Mouse (Mus musculus) NIH3T3 (cell line): Measurements from ENCODE around the gene Nrg4.

Source experiments
- DNase-seq: peaks from one replicate; pipeline ENCODE4 v3.0.0-alpha.2; 2012; ENCODE audit warnings: low read depth

Gene Nrg4

DNA sequence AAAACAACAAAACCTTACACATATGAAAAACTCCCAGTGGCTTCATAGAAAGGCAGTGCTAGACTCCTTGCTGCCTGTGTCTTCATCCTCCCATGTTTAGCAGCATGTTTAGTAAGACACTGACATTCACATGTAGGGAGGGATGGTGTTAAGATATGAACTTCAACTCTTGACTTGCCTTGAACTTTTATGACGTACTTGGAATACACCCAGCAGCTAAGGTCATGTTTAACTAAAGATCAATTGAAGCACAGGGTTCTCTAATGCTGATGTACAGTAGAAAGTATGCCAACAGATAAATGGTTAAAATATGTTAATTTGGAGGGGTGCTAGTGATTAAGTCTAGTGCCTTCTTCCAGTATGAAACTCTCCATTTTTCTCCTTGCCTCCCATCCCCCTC, 4.0 kb downstream of the Nrg4 start:
- no peak for DNase-seq

DNA sequence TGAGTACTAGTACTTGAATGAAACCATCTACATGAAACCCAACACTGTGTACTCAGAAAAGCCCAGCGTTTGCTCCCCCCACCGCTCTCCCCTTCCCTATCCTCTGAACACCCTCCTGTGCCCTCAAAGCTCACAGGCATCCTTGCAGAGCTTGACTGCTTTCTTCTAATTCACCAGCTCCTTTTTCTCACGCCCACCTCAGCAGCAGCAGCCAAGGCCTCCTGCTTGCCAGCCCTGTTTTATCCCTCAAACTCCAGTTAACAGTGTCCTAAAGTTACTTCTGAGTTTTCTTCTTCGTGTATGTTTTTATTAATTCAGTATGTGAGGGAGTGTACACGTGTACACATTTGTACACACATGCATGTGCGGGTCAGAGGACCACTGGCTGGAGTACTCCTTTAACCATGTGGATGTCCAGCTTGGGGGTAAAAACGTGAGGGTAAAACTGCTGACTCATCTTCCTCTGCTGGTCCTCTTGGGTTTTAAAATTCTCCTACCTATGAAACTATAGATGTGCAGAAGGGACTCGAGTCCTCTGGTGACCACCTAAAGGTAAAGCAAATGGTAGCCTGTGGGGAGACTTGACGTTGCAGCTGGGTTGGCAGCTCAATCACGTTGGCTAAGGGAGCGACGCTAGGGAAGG, 12.9 kb downstream of the Nrg4 start:
- DNase-seq, result no peak

DNA sequence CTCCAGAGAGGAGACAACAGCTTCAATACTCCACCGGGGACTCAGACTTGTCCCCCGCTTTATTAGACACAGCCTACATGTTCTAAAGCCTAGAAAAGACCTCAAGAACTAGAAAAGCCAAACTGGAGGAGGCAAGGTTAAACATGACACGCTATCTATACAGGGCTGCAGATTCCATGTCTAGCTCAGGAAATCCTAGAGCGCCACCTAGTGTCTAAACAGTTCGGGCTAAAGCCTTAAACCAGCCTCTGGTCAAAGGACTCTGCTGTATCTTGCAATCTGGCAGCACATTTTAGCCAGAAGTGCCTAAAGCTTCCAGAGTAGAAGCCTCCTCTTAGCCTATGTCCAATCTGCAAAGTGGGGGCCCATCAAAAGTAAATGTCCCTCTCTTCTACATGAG, 15.1 kb downstream of the Nrg4 start:
- DNase-seq, result peak; percentile 88

DNA sequence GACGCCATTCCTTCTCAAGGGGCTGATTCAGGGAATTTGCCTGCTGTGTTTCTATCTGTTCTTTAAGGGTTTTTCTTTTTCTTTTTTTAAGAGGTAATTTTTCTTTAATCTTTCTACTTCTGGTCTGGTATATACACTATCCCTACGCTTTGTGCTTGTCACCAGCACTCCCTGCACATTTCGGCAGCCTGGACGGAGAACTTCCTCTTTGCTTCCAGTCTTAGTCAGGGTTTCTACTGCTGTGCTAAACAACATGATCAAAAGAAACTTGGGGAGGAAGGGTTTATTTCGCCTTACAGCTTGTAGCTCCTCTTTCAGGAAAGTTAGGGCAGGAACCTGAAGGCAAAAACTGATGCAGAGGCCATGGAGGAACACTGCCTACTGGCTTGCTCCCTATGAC, 18.2 kb downstream of the Nrg4 start:
- no peak for DNase-seq

DNA sequence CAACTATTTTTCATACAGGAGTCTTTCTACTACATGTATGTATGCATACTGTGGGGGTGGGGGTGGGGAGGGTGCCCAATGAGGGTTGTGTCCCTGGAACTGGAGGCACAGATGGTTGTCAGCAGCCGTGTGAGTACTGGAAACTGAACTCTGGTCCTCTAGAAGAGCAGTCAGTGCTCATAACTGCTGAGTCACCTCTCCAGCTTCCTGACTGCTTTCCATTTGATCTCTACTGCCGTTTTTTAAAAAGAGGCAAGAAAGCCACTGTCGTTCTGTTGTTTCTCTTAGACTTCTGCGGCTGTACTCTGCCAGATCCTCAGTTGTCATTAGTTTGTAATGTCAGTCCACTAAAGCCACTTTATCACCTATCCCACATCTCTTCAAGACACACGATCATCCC, 19.1 kb downstream of the Nrg4 start:
- DNase-seq, result no peak

DNA sequence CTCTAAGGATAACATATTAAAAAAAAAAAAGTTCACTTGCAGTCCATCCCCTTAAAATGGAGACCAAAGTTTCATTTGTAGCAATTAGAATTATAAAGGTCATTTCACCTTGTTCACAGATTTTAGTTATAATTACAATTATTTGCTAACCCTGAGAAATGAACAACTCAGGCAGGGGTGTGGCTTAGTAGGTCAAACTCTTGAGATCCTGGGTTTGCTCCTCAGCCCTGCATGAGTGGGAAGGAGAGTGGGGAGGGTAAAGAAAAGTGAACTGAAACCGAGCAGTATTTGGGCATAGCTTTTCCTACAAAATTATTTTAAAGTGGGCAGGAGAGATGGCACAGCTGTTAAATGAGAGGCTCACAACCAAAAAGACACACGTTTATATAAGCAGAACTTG, 19.6 kb downstream of the Nrg4 start:
- no peak for DNase-seq

DNA sequence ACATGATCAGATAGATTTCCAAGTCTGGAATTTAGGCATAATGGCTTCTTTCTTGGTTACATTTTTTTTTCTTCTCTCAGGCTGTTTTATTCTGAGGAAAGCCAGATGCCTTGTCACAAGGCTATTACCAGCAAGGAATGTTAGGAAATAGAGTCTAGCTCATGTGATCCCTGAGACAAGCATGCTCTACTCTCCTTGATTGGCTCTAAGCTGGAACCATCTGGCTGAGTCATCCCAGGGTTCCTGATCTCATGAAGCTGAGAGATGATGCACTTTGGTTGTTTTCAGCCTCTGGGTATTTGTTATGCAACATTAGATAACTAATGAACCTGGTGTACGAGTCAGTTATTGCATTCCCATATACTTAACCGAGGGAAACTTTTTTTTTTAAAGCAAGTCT, 30.4 kb downstream of the Nrg4 start:
- DNase-seq, result peak; percentile 62

DNA sequence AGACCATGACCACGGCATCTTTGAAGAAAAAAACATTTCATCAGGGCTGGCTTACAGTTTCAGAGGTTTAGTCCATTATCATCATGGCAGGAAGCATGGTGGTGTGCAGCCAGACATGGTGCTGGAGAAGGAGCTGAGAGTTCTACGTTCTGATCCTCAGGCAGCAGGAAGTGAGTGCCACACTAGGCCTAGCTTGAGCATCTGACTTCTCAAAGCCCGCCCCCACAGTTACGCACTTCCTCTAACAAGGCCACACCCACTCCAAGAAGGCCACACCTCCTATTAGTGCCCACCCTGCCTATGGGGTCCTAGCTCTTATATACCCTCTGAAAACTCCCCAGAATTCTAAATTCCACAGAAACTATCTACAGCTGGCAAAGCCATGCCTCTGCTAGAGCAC, 34.7 kb downstream of the Nrg4 start:
- DNase-seq, result no peak

DNA sequence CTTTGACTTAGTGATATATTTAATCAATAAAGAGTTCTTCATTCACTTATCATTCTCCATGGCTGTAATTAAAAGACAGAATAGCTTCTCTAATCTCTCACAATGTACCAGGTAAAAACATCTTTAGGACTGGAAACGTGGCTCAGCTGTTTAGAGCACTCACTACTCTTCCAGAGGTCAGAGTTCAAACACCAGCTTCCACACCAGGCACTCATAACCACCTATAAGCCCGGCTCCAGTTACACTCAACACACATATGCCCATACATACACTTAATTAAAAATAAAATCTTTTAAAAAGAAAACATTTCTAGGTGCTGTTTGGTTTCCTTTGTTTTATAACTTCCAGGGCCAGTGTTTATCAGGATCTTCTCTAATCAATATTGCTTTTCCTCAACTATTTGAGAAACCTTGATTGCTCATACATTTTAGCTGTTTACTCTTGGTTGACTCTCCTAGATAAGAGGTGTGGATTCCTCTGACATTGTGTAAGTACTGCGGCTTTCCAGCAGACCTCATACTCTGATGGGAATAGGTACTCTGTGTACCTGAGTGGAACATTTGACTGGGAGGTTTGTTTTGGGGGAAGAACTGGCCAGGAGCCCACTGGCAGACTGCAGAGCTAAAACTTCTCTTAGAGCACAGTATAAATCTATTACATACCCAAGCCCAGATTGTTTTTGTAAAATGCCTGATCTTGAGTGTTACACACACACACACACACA, 37.0 kb downstream of the Nrg4 start:
- no peak for DNase-seq

DNA sequence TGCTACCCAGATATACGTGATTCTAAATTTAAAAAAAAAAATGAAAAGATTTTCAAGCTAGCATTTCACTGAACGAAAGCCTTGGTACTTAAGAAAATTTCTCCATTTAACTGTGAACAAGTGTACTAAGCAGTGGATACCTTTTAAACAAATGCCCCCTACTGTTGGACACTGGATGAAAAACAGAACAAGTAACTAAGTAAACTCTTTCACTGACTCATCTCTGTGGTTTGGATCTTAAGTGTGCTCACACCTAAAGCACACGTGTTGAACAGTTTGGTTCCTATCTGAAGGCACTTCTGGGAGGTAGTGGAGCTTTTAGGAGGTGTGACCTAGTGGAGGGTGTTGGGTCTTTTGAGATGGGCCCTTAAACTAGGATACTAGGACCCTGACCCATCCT, 41.4 kb downstream of the Nrg4 start:
- DNase-seq, result peak; percentile 30

DNA sequence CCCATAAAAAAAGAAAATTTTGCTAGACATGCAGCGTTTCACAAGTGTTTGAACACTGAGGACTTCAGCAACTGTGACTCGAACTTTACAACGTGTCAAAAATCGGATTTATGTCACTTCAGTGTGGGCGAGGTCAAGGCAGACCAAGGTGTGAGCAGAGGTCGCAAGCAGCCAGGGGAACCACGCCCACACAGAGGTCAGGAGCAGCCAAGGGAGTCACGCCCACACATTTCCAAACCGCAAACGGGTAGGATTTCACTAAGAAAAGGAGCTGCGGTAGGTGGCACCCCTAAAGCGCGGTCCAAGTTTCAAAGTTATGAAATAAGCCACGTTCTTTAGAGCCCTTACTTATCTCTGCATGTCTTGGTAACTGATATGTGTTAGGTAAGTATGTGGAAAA, 43.1 kb downstream of the Nrg4 start:
- peak; percentile 10 for DNase-seq

DNA sequence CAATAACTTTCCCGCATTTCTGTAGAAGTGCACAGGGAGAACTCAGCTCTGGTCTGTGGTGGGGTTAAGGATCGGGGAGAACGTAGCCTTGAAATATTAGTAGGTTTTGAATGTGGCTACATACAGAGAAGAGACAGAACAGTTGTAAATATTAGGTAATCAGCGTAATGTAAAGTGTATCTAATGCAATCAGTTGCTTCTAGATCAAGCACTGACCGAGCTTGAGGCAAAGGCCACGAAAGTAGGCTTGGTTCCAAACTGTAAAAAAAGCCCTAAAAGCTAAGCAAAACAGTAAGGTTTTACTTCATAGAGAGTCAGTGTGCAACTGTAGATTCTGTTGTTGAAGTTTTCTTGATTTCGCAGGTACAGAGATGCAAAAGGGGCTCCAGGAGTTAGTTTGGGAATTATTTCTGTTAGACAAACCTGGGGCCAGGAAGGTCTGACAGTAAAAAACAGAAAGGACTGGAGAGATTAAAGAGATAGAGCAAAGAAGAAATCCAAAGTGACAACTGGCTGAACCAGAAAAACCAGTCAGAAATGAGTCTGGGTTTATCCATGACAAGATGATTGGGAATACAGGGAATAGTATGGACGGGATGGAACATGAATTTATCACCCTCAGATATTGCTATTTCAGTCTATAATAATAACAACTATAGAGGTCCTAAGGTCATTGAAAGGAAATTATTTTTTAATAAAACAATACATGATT, 47.4 kb downstream of the Nrg4 start:
- DNase-seq, result no peak

DNA sequence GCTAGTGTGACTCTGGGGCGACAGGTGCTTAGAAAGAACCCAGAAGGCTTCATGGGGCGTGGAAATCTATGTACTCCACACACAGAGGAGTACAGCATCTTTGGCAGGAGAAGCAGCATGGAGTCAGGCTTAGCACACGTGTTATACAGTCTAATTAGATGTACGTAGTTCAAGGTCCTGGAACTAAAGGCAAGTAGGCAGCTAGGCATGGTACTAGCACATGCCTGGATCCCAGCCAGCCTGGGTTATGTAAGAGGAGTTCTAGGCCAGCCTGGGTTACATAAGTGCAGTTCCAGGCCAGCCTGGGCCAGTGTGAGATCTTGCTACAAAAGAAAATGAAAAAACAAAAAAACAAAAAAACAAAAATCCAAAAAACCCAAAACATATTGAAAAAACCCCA, 49.1 kb downstream of the Nrg4 start:
- DNase-seq, result no peak

DNA sequence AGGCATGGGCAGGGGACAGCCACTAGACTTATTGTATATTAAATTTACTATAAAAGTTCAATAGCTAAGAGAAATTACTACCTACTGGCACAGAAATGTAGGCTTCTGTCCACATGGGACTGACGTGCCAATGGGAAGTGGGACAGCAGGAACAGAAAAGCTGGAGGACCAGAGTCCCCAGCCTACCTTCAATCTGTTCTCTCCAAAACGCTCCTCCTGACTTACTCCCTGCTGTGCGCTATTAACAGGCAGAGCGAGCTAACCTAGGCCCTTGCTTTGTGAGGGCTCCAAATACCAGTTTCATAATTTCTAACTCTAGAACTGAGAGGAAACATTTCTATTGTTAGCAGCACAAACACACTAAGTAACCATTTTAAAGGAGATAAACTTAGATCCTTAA, 52.7 kb downstream of the Nrg4 start:
- no peak for DNase-seq

DNA sequence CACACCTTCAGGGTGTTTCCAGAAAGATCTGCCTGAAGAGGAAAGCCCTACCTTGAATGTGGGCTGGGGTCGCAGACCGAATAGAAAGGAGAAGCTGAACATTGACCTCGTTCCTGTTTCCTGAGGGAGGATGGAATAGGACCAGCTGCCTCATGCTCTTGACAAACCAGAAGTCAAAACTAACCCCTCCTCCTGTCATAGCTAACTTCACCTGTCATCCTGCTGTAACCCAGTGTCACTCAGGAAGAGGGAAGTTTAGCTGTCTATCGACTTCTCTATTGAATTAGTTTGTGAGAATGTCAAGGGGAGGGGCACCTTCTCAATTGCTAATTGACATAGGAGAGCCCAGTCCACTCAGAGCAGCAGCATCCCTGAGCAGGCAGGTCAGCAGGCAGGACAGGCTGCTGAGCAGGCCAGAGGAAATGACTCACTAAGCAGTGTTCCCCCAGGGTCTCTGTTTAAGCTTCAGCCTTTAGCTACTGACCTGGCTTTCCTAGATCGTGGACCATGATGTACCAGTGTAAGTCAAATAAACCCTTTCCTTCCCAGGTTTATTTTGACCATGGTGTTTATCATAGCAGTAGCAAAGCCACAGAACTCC, 54.6 kb downstream of the Nrg4 start:
- no peak for DNase-seq

DNA sequence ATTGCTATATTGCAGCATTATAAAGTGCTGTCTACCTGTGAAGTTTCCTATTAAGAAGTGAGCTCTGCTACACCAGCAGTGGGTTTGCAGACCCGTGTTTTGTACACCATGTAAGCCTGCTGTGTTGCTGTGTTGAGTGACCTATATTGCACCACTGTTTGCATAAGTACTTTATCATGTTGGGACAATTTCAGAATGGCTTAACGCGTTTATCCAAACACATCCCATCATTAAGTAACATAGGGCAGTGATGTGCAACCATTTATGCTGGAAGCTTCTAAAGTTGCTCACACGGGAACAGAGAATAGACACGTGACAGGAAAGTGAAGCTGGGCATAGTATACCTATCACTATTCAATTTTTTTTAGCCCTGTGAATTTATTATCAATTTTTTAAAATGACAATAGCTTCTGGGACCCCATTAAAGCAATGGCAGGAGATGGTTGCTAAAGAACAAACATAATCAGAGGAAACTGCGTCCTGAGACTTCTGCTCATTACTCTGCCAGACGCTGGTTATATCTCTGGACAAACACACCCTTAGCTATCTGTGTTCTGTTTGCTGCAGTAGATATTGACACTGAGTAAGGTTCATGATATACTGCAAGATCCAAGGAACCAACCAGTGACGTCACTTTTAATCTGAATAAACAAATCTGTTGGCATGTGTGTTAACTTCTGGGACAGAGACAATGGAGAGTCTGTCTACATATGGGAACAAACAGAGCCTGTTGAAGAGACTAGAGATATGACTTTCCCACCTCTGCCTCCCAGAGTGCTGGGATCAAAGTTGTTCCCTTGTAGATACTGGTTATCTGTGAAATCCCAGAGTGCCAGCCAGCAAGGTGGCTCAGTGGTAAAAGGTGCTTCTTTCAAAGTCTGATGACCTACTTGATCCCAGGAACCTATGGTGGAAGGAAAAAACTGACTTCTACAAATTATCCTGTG, 62.0 kb downstream of the Nrg4 start:
- no peak for DNase-seq

DNA sequence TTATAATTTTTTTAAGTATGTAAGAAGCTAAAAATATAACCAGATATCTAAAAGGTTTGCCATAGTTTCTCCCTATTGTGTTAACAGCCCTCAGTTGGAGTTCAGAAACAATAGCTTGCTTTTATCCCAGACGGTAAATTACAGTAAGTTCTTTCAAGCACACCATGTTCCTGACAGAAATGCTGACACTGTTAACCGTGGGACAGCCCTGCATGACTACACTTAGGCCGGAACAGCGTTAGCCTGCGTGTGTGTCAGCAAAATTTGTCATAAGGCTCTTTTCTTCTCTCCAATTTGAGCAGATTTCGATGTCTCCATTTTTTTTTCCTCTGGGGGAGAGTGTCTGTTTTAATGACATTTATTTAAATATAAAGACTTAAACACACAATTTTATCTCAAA, 66.9 kb downstream of the Nrg4 start:
- no peak for DNase-seq

DNA sequence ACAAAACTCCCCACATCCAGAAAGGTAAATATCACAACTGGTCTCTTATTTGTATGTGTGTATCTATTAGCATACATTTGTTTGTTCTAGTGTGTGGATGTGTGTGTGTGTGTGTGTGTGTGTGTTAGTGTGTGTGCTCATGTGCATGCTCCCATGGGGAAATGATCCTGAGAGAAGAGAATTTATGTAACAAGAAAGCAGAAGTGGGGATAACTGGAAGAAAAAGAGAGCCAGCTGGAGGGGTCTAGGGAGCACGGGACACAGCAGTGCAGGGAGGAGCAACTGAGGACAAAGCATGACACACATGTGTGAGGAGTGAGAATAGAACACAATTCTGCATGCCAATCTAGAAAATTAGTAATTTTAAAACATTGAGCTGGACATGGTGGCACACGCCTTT, 69.5 kb downstream of the Nrg4 start:
- DNase-seq, result no peak

DNA sequence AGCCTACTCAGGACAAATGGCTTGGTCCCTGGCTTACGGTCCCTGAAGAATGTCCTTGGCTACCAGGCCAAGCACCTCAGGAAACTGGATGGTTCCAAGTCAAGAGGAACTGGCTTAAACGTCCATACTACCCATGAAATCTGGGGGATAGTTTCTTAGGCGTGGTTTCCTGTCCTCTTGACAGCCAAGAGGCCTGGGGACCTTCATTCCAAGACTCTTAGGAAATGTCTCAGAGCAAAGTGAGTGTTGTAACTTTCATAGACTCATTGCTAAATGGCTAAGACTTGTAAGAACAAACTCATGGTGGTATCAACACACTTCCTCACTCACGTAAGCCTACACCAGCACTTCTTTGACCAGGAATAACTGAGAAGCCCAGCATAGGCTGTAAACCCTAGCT, 71.0 kb downstream of the Nrg4 start:
- no peak for DNase-seq

DNA sequence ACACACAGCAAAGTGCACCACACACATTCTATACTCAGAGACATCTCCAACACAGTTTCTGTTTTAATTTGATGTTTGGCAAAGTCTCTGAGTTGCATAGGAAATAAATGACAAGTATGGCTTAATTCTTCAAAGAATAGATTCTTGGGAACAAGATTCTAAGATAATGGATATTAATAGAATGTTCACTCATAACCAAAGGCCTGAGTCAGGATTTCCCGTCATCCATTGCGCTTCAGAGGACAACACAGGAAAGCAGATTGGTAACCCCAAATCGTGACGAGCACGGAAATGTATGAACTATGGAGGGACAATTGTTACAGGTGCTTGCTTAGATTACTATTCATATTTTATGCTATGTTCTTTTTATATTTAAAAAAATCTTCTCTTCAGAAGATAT, 71.6 kb downstream of the Nrg4 start:
- no peak for DNase-seq

DNA sequence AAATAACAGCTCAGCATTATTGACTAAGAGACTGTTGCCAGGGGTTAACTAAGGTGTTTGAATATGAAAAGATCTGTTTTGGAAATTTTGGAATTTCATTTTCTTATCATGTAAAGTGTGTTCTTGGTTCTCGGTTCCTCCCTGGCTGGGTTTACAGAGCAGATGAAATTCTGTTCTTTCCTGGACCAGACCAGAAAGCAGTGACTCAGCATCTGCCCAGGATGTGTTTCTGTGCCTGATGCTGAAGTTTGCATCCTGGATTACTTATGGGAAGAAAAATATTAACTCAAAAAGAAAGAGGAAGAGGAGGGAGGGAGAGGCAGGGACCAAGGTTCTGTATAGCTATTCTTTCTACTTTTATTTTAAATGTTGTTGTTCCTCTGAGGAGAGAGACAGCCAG, 72.8 kb downstream of the Nrg4 start:
- DNase-seq, result no peak

DNA sequence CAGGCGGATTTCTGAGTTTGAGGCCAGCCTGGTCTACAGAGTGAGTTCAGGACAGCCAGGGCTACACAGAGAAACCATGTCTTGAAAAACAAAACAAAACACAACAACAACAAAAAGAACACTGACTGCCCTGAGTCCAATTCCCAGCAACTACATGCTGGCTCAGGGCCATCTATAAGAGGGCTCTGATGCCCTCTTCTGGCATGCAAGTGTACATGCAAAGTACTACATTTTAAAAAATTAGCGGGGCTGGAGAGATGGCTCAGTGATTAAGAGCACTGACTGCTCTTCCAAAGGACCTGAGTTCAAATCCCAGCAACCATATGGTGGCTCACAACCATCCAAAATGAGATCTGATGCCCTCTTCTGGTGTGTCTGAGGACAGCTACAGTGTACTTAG, 74.5 kb downstream of the Nrg4 start:
- peak; percentile 18 for DNase-seq
